Mouse (Mus musculus) liver, embryonic 16.5 days (tissue): Measurements from ENCODE around the gene Slco3a1. TPM values are rescaled to one million over a fixed set of nuclear protein-coding genes. Genes with fewer than 3 reads are reported as not detected.

Source experiments
- ATAC-seq: fragments of 200-750 bp; cut with Nextera tagmentation; 2 replicates; pipeline ENCODE4 v1.8.0; 2017; ENCODE audit warnings: low read depth, mild to moderate bottlenecking, moderate number of reproducible peaks, moderate library complexity
- H3K27ac ChIP-seq: fragments of 300-500 bp; sonication (generic); 2 replicates; pipeline ENCODE4 v1.5.1; 2014; ENCODE audit warnings: mild to moderate bottlenecking, low read length
- H3K27me3 ChIP-seq: fragments of 300-500 bp; sonication (generic); 2 replicates; pipeline ENCODE4 v1.6.1; 2014; ENCODE audit warnings: low read depth, low read length, mixed read lengths; ENCODE audit not compliant: control insufficient read depth, insufficient read depth
- H3K36me3 ChIP-seq: fragments of 300-500 bp; sonication (generic); 2 replicates; pipeline ENCODE4 v1.6.1; 2014; ENCODE audit warnings: mild to moderate bottlenecking; ENCODE audit not compliant: control insufficient read depth, insufficient read depth
- H3K4me1 ChIP-seq: fragments of 300-500 bp; sonication (generic); 2 replicates; pipeline ENCODE4 v1.6.1; 2014; ENCODE audit warnings: low read depth, low read length, mixed read lengths; ENCODE audit not compliant: control insufficient read depth
- H3K4me2 ChIP-seq: fragments of 300-500 bp; sonication (generic); 2 replicates; pipeline ENCODE4 v1.6.1; 2014; ENCODE audit warnings: low read depth, low read length, mixed read lengths
- H3K4me3 ChIP-seq: fragments of 300-500 bp; sonication (generic); 2 replicates; pipeline ENCODE4 v1.5.1; 2014; ENCODE audit warnings: low read depth, mild to moderate bottlenecking, low read length
- H3K9ac ChIP-seq: fragments of 300-500 bp; sonication (generic); 2 replicates; pipeline ENCODE4 v1.6.1; 2014; ENCODE audit warnings: low read depth, low read length
- H3K9me3 ChIP-seq: fragments of 300-500 bp; sonication (generic); replicated peaks from 2 replicates; pipeline ENCODE4 v1.6.1; 2016; ENCODE audit warnings: low read length; ENCODE audit not compliant: control insufficient read depth
- WGBS: fragments of 180-500 bp; shearing (Covaris S2); extraction: QIAGEN DNeasy Blood & Tissue Kit; methylation state at CpG from one replicate; pipeline ENCODE4 v1.1.7; 2014; ENCODE audit not compliant: insufficient replicate concordance; 5-methylcytosine and 5-hydroxymethylcytosine counted together
- polyA plus RNA-seq: library from polyadenylated mRNA; unstranded; fragments of >200 nt; fragmentation: Nextera tagmentation; extraction: Ambion mirVana; gene quantifications from 2 replicates; pipeline ENCODE4 v1.2.1, GENCODE M21; 2015

Gene Slco3a1
- polyA plus RNA-seq, 1 experiment from 2014 or later = 1.2 TPM

- Histone ChIP-seq H3K9ac (no peak overlapping the region), H3K4me3 (no peak overlapping the region), H3K4me1 (no peaks in the 10 kb centered on the region), H3K4me2 (no peak overlapping the region), H3K36me3 (no peaks in the 10 kb centered on the region), H3K27me3 (no peaks in the 10 kb centered on the region), H3K27ac (no peak overlapping the region), H3K9me3 (no peaks in the 10 kb centered on the region)
- no peak for ATAC-seq
- 66% methylated on average over 7 of the region's 7 CpGs for WGBS
Observed at GRCm38 (mm10) chr7:74330858-74331726, 223.5 kb downstream of the Slco3a1 start.

DNA sequence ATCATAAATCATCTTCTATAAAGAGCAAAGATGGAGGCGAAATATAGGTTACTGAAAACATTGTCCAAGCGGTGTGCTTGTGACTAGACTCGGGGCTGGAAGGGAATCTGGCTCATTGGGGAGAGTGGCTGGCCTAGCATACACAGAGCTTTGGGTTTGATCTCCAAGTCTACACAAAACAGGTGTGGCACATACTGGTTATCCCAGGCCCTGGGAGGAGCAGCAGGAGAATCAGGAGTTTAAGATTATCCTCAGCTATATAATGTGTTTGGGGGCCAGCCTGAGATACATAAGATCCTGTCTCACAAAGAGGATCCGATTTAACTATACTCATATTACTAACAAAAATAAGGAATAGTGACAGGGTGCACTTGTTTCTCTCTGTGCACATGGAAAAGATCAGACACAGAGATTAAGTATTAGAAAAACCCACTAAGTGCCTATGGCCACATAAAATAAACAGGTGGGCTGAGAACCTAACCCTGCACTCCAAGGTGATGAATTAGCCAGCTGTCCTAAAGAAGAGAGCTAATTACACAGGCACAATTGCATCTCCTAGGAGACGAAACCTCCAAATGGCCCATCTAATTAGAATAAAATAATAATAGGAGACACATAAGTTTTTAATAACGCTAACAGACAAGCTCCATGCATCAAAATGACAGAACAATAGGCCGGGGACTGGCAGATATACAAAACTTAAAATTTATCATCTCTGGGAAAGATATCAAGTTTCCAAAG lies 224.3 kb downstream of the Slco3a1 start:
- no peak overlapping the region for H3K4me2 ChIP-seq
- ATAC-seq = no peak
- no peak overlapping the region for H3K9ac ChIP-seq
- H3K4me1 ChIP-seq = no peaks in the 10 kb centered on the region
- H3K9me3 ChIP-seq = no peaks in the 10 kb centered on the region
- H3K36me3 ChIP-seq = no peaks in the 10 kb centered on the region
- no peak overlapping the region for H3K27ac ChIP-seq
- H3K27me3 ChIP-seq = no peaks in the 10 kb centered on the region
- H3K4me3 ChIP-seq = no peak overlapping the region
- WGBS = 58% methylated on average over 7 of the region's 7 CpGs

GRCm38 (mm10) chr7:74329004-74329403 lies 225.6 kb downstream of the Slco3a1 start:
- 15% methylated on average over 1 of the region's 1 CpGs for WGBS
- Histone ChIP-seq H3K4me3 (no peak overlapping the region), H3K9me3 (no peaks in the 10 kb centered on the region), H3K27ac (no peak overlapping the region), H3K27me3 (no peaks in the 10 kb centered on the region), H3K36me3 (no peaks in the 10 kb centered on the region), H3K4me1 (no peaks in the 10 kb centered on the region), H3K4me2 (no peak overlapping the region), H3K9ac (no peak overlapping the region)
- ATAC-seq = no peak

- ATAC-seq = no peak
- no peaks in the 10 kb centered on the region for H3K4me1 ChIP-seq
- no peak overlapping the region for H3K9ac ChIP-seq
- H3K36me3 ChIP-seq = no peaks in the 10 kb centered on the region
- no peak overlapping the region for H3K4me2 ChIP-seq
- no peak overlapping the region for H3K27ac ChIP-seq
- H3K27me3 ChIP-seq = no peaks in the 10 kb centered on the region
- no peaks in the 10 kb centered on the region for H3K9me3 ChIP-seq
- 42% methylated on average over 5 of the region's 5 CpGs for WGBS
- H3K4me3 ChIP-seq = no peak overlapping the region
Observed at GRCm38 (mm10) chr7:74327716-74328115, 226.9 kb downstream of the Slco3a1 start.

- H3K36me3 ChIP-seq = no peaks in the 10 kb centered on the region
- 61% methylated on average over 8 of the region's 8 CpGs for WGBS
- no peak overlapping the region for H3K4me3 ChIP-seq
- no peaks in the 10 kb centered on the region for H3K9me3 ChIP-seq
- H3K4me2 ChIP-seq = no peak overlapping the region
- ATAC-seq = no peak
- no peak overlapping the region for H3K9ac ChIP-seq
- no peak overlapping the region for H3K27ac ChIP-seq
- H3K27me3 ChIP-seq = no peaks in the 10 kb centered on the region
- no peaks in the 10 kb centered on the region for H3K4me1 ChIP-seq
Observed at GRCm38 (mm10) chr7:74325052-74325451, 229.5 kb downstream of the Slco3a1 start.

- ATAC-seq = no peak
- H3K9me3 ChIP-seq = no peaks in the 10 kb centered on the region
- no peaks in the 10 kb centered on the region for H3K27me3 ChIP-seq
- H3K36me3 ChIP-seq = no peaks in the 10 kb centered on the region
- no peak overlapping the region for H3K27ac ChIP-seq
- H3K4me3 ChIP-seq = no peak overlapping the region
- no peak overlapping the region for H3K4me2 ChIP-seq
- no peaks in the 10 kb centered on the region for H3K4me1 ChIP-seq
- H3K9ac ChIP-seq = no peak overlapping the region
- WGBS = 47% methylated on average over 5 of the region's 5 CpGs
Observed at GRCm38 (mm10) chr7:74323683-74324082, 230.9 kb downstream of the Slco3a1 start.

GRCm38 (mm10) chr7:74323194-74323593 lies 231.4 kb downstream of the Slco3a1 start:
- Histone ChIP-seq H3K4me1 (no peaks in the 10 kb centered on the region), H3K36me3 (no peaks in the 10 kb centered on the region), H3K4me3 (no peak overlapping the region), H3K27ac (no peak overlapping the region), H3K9ac (no peak overlapping the region), H3K4me2 (no peak overlapping the region), H3K27me3 (no peaks in the 10 kb centered on the region), H3K9me3 (no peaks in the 10 kb centered on the region)
- ATAC-seq = no peak

GRCm38 (mm10) chr7:74320635-74321034 lies 233.9 kb downstream of the Slco3a1 start:
- Histone ChIP-seq H3K4me3 (no peak overlapping the region), H3K4me2 (no peak overlapping the region), H3K4me1 (no peaks in the 10 kb centered on the region), H3K27ac (no peak overlapping the region), H3K9me3 (no peaks in the 10 kb centered on the region), H3K27me3 (no peaks in the 10 kb centered on the region), H3K36me3 (no peaks in the 10 kb centered on the region), H3K9ac (no peak overlapping the region)
- WGBS = 69% methylated on average over 5 of the region's 5 CpGs
- ATAC-seq = no peak

GRCm38 (mm10) chr7:74315836-74316435 lies 238.6 kb downstream of the Slco3a1 start:
- Histone ChIP-seq H3K9ac (no peak overlapping the region), H3K27ac (no peak overlapping the region), H3K4me3 (no peak overlapping the region), H3K9me3 (no peaks in the 10 kb centered on the region), H3K4me1 (no peaks in the 10 kb centered on the region), H3K36me3 (no peaks in the 10 kb centered on the region), H3K27me3 (no peaks in the 10 kb centered on the region), H3K4me2 (no peak overlapping the region)
- 69% methylated on average over 3 of the region's 3 CpGs for WGBS
- ATAC-seq = no peak
